Mouse (Mus musculus) MEL (cell line): ENCODE results near the gene Pidd1. TPM values are rescaled to one million over a fixed set of nuclear protein-coding genes. Genes with fewer than 3 reads are reported as not detected.

ENCODE experiments used
- DNase-seq: peaks from one replicate; pipeline ENCODE4 v3.0.0; 2011; ENCODE audit warnings: low read depth, low spot score
- H3K27ac ChIP-seq: 2 replicates; pipeline ENCODE4 v1.5.1; 2012; ENCODE audit warnings: low read depth, mild to moderate bottlenecking, control low read depth, low read length, moderate library complexity; ENCODE audit not compliant: control insufficient read depth
- H3K27me3 ChIP-seq, 2 experiments: fragments of 150-350 bp in 1 of 2; sonication (generic) in 1 of 2; 2 replicates each; pipeline ENCODE4 v1.6.1; 2012; ENCODE audit warnings: low read length in 2 of 2, mild to moderate bottlenecking in 2 of 2, improper control_type of control experiment in 1 of 2, moderate library complexity in 1 of 2; ENCODE audit not compliant: insufficient read depth in 2 of 2, control insufficient read depth in 1 of 2
- H3K36me3 ChIP-seq, 2 experiments: 2 replicates each; pipeline ENCODE4 v1.6.1; 2012 to 2014; ENCODE audit warnings: low read length in 2 of 2, improper control_type of control experiment in 1 of 2, inconsistent platforms in 1 of 2, mild to moderate bottlenecking in 1 of 2; ENCODE audit not compliant: insufficient read depth in 2 of 2, control insufficient read depth in 1 of 2
- H3K4me1 ChIP-seq, 2 experiments: fragments of 150-350 bp in 1 of 2; sonication (generic) in 1 of 2; 2 replicates each; pipeline ENCODE4 v1.6.1; 2012; ENCODE audit warnings: low read length in 2 of 2, improper control_type of control experiment in 1 of 2, mild to moderate bottlenecking in 1 of 2; ENCODE audit not compliant: insufficient read depth in 2 of 2, control insufficient read depth in 1 of 2
- H3K4me3 ChIP-seq, 2 experiments: fragments of 150-350 bp in 1 of 2; sonication (generic) in 1 of 2; 2 replicates each; pipeline ENCODE4 v1.5.1; 2012; ENCODE audit warnings: low read depth in 2 of 2, low read length in 2 of 2, mild to moderate bottlenecking in 2 of 2, moderate library complexity in 2 of 2, control low read depth in 1 of 2, improper control_type of control experiment in 1 of 2; ENCODE audit not compliant: control insufficient read depth in 1 of 2, insufficient read depth in 1 of 2
- H3K79me2 ChIP-seq: 2 replicates; pipeline ENCODE4 v1.6.1; 2012; ENCODE audit warnings: mild to moderate bottlenecking, low read length, moderate library complexity; ENCODE audit not compliant: control insufficient read depth, poor library complexity, insufficient read depth
- H3K9ac ChIP-seq: 2 replicates; pipeline ENCODE4 v1.6.1; 2012; ENCODE audit warnings: low read depth, mild to moderate bottlenecking, control low read depth, low read length, moderate library complexity; ENCODE audit not compliant: control insufficient read depth, poor library complexity, severe bottlenecking
- H3K9me3 ChIP-seq: fragments of 150-350 bp; sonication (generic); replicated peaks from 2 replicates; pipeline ENCODE4 v1.6.1; 2012; ENCODE audit warnings: mild to moderate bottlenecking, low read length, improper control_type of control experiment, moderate library complexity; ENCODE audit not compliant: insufficient read depth
- CHD1 ChIP-seq: IDR thresholded peaks from 2 replicates; pipeline ENCODE4 v1.6.1; 2012; ENCODE audit warnings: low read depth, mild to moderate bottlenecking, inconsistent platforms, low read length, improper control_type of control experiment
- CTCF ChIP-seq, 3 experiments: IDR thresholded peaks in 2 of 3; conservative IDR thresholded peaks in 1 of 3; 2 replicates each; pipeline ENCODE4 v1.5.1; 2011 to 2012; ENCODE audit warnings: low read length in 3 of 3, low read depth in 2 of 3, mild to moderate bottlenecking in 2 of 3, improper control_type of control experiment in 1 of 3, inconsistent platforms in 1 of 3, mixed read lengths in 1 of 3, moderate library complexity in 1 of 3; ENCODE audit not compliant: control insufficient read depth in 1 of 3, insufficient read depth in 1 of 3, poor library complexity in 1 of 3, severe bottlenecking in 1 of 3
- E2F4 ChIP-seq: IDR thresholded peaks from 2 replicates; pipeline ENCODE4 v1.6.1; 2011; ENCODE audit warnings: low read depth, low read length, improper control_type of control experiment, borderline replicate concordance
- ELF1 ChIP-seq: IDR thresholded peaks from 2 replicates; pipeline ENCODE4 v1.6.1; 2014; ENCODE audit warnings: low read depth, mild to moderate bottlenecking, inconsistent platforms, low read length, improper control_type of control experiment, moderate library complexity
- ETS1 ChIP-seq: IDR thresholded peaks from 2 replicates; pipeline ENCODE4 v1.6.1; 2012; ENCODE audit warnings: low read depth, mild to moderate bottlenecking, inconsistent platforms, low read length, improper control_type of control experiment, moderate library complexity
- GABPA ChIP-seq: IDR thresholded peaks from 2 replicates; pipeline ENCODE4 v1.6.1; 2012; ENCODE audit warnings: low read depth, mild to moderate bottlenecking, inconsistent platforms, low read length, improper control_type of control experiment, moderate library complexity
- JUND ChIP-seq: IDR thresholded peaks from 2 replicates; pipeline ENCODE4 v1.6.1; 2011; ENCODE audit warnings: low read depth, mild to moderate bottlenecking, improper control_type of control experiment, low read length
- KAT2A ChIP-seq: conservative IDR thresholded peaks from 2 replicates; pipeline ENCODE4 v1.6.1; 2012; ENCODE audit warnings: low read depth, low read length, improper control_type of control experiment, inconsistent platforms
- MAFK ChIP-seq: IDR thresholded peaks from 2 replicates; pipeline ENCODE4 v1.6.1; 2011; ENCODE audit warnings: low read depth, mild to moderate bottlenecking, low read length, improper control_type of control experiment, borderline replicate concordance
- MAZ ChIP-seq: IDR thresholded peaks from 2 replicates; pipeline ENCODE4 v1.6.1; 2012; ENCODE audit warnings: low read depth, mild to moderate bottlenecking, inconsistent platforms, low read length, improper control_type of control experiment
- MEF2A ChIP-seq: IDR thresholded peaks from 2 replicates; pipeline ENCODE4 v1.6.1; 2014; ENCODE audit warnings: low read depth, mild to moderate bottlenecking, inconsistent platforms, low read length, improper control_type of control experiment; ENCODE audit not compliant: poor library complexity, insufficient replicate concordance, severe bottlenecking; ENCODE audit errors: extremely low read depth
- NRF1 ChIP-seq: IDR thresholded peaks from 2 replicates; pipeline ENCODE4 v1.6.1; 2014; ENCODE audit warnings: low read depth, mild to moderate bottlenecking, inconsistent platforms, low read length, improper control_type of control experiment, moderate library complexity; ENCODE audit not compliant: poor library complexity, insufficient read depth, severe bottlenecking
- POLR2A ChIP-seq, 2 experiments: IDR thresholded peaks; 2 replicates each; pipeline ENCODE4 v1.6.1; 2011 to 2012; ENCODE audit warnings: low read length in 2 of 2, mild to moderate bottlenecking in 2 of 2, control low read depth in 1 of 2, improper control_type of control experiment in 1 of 2, low read depth in 1 of 2, moderate library complexity in 1 of 2; ENCODE audit not compliant: control insufficient read depth in 1 of 2, insufficient read depth in 1 of 2, poor library complexity in 1 of 2
- POLR2AphosphoS5 ChIP-seq: IDR thresholded peaks from 2 replicates; pipeline ENCODE4 v1.6.1; 2012; ENCODE audit warnings: low read depth, borderline replicate concordance, mild to moderate bottlenecking, inconsistent platforms, low read length, moderate library complexity, mixed read lengths
- SMC3 ChIP-seq: IDR thresholded peaks from 2 replicates; pipeline ENCODE4 v1.6.1; 2011; ENCODE audit warnings: low read depth, low read length, improper control_type of control experiment
- TAL1 ChIP-seq: IDR thresholded peaks from 2 replicates; pipeline ENCODE4 v1.6.1; 2012; ENCODE audit warnings: mild to moderate bottlenecking, inconsistent platforms, low read length, moderate library complexity, mixed read lengths
- TBP ChIP-seq: IDR thresholded peaks from 2 replicates; pipeline ENCODE4 v1.8.0; 2011; ENCODE audit warnings: low read depth, low read length, improper control_type of control experiment
- TCF12 ChIP-seq: IDR thresholded peaks from 2 replicates; pipeline ENCODE4 v1.6.1; 2014; ENCODE audit warnings: low read depth, mild to moderate bottlenecking, inconsistent platforms, low read length, improper control_type of control experiment, moderate library complexity
- UBTF ChIP-seq: IDR thresholded peaks from 2 replicates; pipeline ENCODE4 v1.6.1; 2012; ENCODE audit warnings: low read depth, mild to moderate bottlenecking, inconsistent platforms, low read length, improper control_type of control experiment, moderate library complexity, borderline replicate concordance; ENCODE audit not compliant: insufficient read depth
- ZMIZ1 ChIP-seq: IDR thresholded peaks from 2 replicates; pipeline ENCODE4 v1.6.1; 2012; ENCODE audit warnings: low read depth, mild to moderate bottlenecking, inconsistent platforms, low read length, improper control_type of control experiment, moderate library complexity
- polyA plus RNA-seq, 2 experiments: library from polyadenylated mRNA; stranded (reverse) in 1 of 2; unstranded in 1 of 2; fragments of >175 nt in 1 of 2; fragments of >200 nt in 1 of 2; gene quantifications; 2 replicates each; pipeline versions ENCODE4 v1.2.1 to v1.2.4; 2012; ENCODE audit warnings: low replicate concordance in 2 of 2, low read depth in 1 of 2; ENCODE audit not compliant: insufficient read length in 2 of 2, insufficient read depth in 1 of 2, missing spikeins in 1 of 2
- total RNA-seq: library from RNA; depleted of rRNA; stranded (reverse); fragments of 300-350 nt; gene quantifications from 2 replicates; pipeline ENCODE4 v1.2.3, GENCODE M21; 2012

Gene Pidd1
- total and polyA plus RNA-seq, 3 experiments, result 6.4 to 27.2 TPM; not detected in 1

DNA sequence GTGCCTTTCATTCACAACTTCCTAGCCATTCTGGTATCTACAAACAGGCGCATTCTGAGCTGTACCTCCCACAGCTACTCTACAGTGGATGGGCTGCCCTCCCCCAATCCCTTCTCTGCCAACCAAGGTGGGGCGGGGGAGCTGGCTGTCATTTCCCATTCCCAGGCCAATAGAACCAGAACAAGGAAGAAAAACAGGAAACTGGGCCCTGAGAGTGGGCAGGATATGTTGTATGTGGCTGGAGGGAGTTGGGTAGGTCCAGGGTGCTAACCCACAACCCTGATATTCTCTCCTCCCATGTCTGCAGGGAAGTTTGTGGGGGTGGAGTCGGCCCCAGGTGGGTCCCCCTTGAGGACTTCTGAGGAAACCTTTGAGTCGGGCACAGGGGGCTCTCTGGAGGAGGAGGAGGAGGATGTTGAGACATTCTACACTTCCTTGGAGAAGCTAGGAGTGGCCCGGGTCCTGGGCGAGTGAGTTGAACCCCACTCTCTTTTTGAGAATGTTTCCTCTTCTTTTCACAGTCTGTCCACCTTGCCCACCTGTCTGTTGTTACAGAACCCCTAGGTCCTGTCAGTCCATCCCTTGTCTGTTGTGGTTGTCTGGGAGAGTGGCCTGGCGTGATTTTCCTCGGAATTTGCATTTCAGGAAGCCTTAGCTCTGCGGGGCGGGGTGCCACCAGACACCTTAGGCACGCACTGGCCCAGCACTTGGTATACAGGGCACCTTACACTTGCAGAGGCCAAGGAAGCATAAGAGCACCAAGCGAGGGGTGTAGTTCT lies 20.2 kb upstream of the Pidd1 start:
- no peak for DNase-seq
- peaks cover 1% of the 10 kb centered on the region; the same call in 1 of the 2 replicates for H3K79me2 ChIP-seq
- TF ChIP-seq KAT2A (no peak), ZMIZ1 (no peak), TAL1 (no peak), TCF12 (no peak), E2F4 (no peak), ELF1 (no peak), NRF1 (no peak), CTCF (IDR thresholded peaks at IDR 0.05 in 2 of 3, conservative IDR thresholded peaks at IDR 0.05 in 1 of 3; ENCODE audit: control insufficient read depth in 1 of 3, insufficient read depth in 1 of 3, low read depth in 2 of 3, low read length in 3 of 3, poor library complexity in 1 of 3, severe bottlenecking in 1 of 3) (no peak), MAFK (no peak), ETS1 (no peak), CHD1 (no peak), SMC3 (no peak), POLR2A (IDR thresholded peaks at IDR 0.05; ENCODE audit: control insufficient read depth in 1 of 2, insufficient read depth in 1 of 2, low read depth in 1 of 2, low read length in 2 of 2, poor library complexity in 1 of 2) (no peak), MAZ (no peak), JUND (no peak), TBP (no peak), MEF2A (no peak), POLR2AphosphoS5 (no peak), GABPA (no peak), UBTF (no peak)
- peaks cover 5 to 20% of the 10 kb centered on the region in 2 experiments for H3K4me1 ChIP-seq
- no peak overlapping the region for H3K9ac ChIP-seq
- no peak overlapping the region for H3K27ac ChIP-seq
- no peaks in the 10 kb centered on the region for H3K9me3 ChIP-seq
- H3K36me3 ChIP-seq, result peaks cover 0 to 3% of the 10 kb centered on the region in 2 experiments; a peak in 2 of 4 replicates
- H3K4me3 ChIP-seq, result no peak overlapping the region; a peak in 1 of 4 replicates
- no peaks in the 10 kb centered on the region for H3K27me3 ChIP-seq
